Mouse (Mus musculus) forebrain, embryonic 16.5 days (tissue): Measurements from ENCODE around the gene Sult1d1. TPM values are rescaled to one million over a fixed set of nuclear protein-coding genes. Genes with fewer than 3 reads are reported as not detected.

Experiments
- ATAC-seq: fragments of 200-750 bp; cut with Nextera tagmentation; 2 replicates; pipeline ENCODE4 v1.8.0; 2017; ENCODE audit warnings: mild to moderate bottlenecking, moderate library complexity
- H3K27ac ChIP-seq: fragments of 300-500 bp; sonication (generic); 2 replicates; pipeline ENCODE4 v1.5.1; 2014; ENCODE audit warnings: low read length, control low read depth
- H3K27me3 ChIP-seq: fragments of 300-500 bp; sonication (generic); replicated peaks from 2 replicates; pipeline ENCODE4 v1.6.1; 2014; ENCODE audit warnings: low read length; ENCODE audit not compliant: control insufficient read depth, insufficient read depth
- H3K36me3 ChIP-seq: fragments of 300-500 bp; sonication (generic); 2 replicates; pipeline ENCODE4 v1.6.1; 2014; ENCODE audit not compliant: control insufficient read depth, insufficient read depth
- H3K4me1 ChIP-seq: fragments of 300-500 bp; sonication (generic); replicated peaks from 2 replicates; pipeline ENCODE4 v1.6.1; 2014; ENCODE audit warnings: low read length; ENCODE audit not compliant: control insufficient read depth, insufficient read depth
- H3K4me2 ChIP-seq: fragments of 300-500 bp; sonication (generic); 2 replicates; pipeline ENCODE4 v1.6.1; 2014; ENCODE audit warnings: mild to moderate bottlenecking, low read length, control low read depth
- H3K4me3 ChIP-seq: fragments of 300-500 bp; sonication (generic); replicated peaks from 2 replicates; pipeline ENCODE4 v1.5.1; 2014; ENCODE audit warnings: mild to moderate bottlenecking, low read length, control low read depth
- H3K9ac ChIP-seq: fragments of 300-500 bp; sonication (generic); replicated peaks from 2 replicates; pipeline ENCODE4 v1.6.1; 2014; ENCODE audit warnings: low read depth, low read length, control low read depth
- H3K9me3 ChIP-seq: fragments of 300-500 bp; sonication (generic); 2 replicates; pipeline ENCODE4 v1.6.1; 2016; ENCODE audit warnings: low read length; ENCODE audit not compliant: control insufficient read depth
- WGBS: fragments of 180-500 bp; shearing (Covaris S2); extraction: QIAGEN DNeasy Blood & Tissue Kit; methylation state at CpG from one replicate; pipeline ENCODE4 v1.1.7; 2014; 5-methylcytosine and 5-hydroxymethylcytosine counted together
- polyA plus RNA-seq: library from polyadenylated mRNA; unstranded; fragments of >200 nt; fragmentation: Nextera tagmentation; extraction: Ambion mirVana; gene quantifications from 2 replicates; pipeline ENCODE4 v1.2.1, GENCODE M21; 2015

The Sult1d1 gene
- 0.50 TPM in 1 of 2 replicates, not detected in the other for polyA plus RNA-seq

DNA sequence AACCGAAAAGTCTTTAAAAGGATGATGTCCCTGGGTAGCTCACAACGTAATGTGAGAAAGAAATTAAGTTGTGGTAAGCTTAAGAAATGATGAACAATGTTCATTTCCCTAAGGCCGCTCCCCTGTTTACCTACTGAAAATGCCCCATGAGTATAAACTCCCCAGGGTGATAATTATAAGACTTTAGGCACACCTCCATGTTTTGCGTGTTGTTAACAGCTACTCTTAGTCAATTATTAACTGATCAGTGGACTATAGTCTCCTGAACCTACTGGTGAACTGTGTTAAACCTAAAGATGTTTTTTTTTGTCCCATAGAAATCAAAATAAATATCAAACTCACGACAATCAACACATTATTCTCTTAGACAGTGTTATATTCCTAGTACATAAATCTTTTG, at the start of gene Sult1d1:
Gene Sult1d1, minus strand, starts transcription at position 183 of the 400 bp plus-strand sequence.
- Histone ChIP-seq H3K4me1 (no peaks in the 10 kb centered on the region), H3K36me3 (no peaks in the 10 kb centered on the region), H3K4me3 (no peak within 1 kb of the TSS), H3K9ac (no peak within 1 kb of the TSS), H3K4me2 (no peak within 1 kb of the TSS), H3K27ac (no peak within 1 kb of the TSS), H3K9me3 (no peaks in the 10 kb centered on the region), H3K27me3 (no peaks in the 10 kb centered on the region)
- 83% methylated on average over 5 of the region's 5 CpGs for WGBS
- ATAC-seq, result no peak

DNA sequence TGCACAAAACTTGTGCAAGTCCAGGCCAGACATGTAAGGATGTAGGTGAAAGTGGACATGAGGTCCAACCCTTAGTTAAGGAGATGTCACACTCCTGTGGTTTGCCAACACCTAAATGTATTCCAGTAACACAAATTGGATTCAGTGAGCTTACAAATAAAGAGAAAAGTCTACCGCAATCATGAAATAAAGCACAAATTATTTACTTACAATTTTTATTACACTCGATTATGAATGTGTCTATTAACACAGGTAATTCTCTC, 46.2 kb upstream of the Sult1d1 start:
- Histone ChIP-seq H3K27ac (no peak overlapping the region), H3K9me3 (no peaks in the 10 kb centered on the region), H3K27me3 (no peaks in the 10 kb centered on the region), H3K4me2 (no peak overlapping the region), H3K4me1 (no peaks in the 10 kb centered on the region), H3K4me3 (no peak overlapping the region), H3K36me3 (no peaks in the 10 kb centered on the region), H3K9ac (no peak overlapping the region)
- WGBS, result 95% methylated on average over 2 of the region's 2 CpGs
- ATAC-seq, result no peak

DNA sequence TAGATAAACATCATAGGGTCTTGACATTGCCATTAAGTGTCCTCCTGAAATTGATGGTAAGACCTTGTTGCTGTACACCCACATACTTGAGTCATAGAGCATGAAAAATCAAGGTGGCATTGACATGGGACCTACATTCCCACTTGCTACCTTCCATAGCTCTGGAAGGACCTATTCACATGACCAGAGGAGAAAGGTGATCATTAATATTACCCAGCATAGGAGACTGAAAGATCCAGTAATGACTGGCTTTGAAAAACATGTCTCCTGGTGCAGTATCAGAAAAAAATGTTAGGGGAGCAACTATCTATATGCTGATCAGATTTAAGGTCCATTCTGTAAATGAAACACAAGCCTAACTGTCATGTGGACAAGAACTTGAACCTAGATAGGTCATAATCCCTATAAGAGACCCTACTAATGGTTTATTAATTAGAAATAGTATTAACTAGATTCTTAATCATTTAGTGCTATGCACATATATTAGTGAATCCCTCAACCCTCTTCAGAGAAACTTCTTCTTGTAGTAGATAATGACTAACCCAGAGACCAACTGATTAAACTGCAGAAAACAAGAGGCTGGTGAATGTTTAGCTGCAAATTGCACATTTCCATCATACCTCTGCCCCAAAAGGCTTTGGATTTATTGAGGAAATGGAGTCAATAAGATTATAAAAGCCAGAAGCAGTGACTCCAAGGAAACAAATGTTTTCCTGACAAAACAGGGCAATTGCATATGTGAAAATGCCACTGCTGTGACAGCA, 45.7 kb upstream of the Sult1d1 start:
- no peak overlapping the region for H3K4me3 ChIP-seq
- H3K4me2 ChIP-seq, result no peak overlapping the region
- H3K27ac ChIP-seq, result no peak overlapping the region
- H3K4me1 ChIP-seq, result no peaks in the 10 kb centered on the region
- H3K36me3 ChIP-seq, result no peaks in the 10 kb centered on the region
- ATAC-seq, result no peak
- H3K9me3 ChIP-seq, result no peaks in the 10 kb centered on the region
- H3K27me3 ChIP-seq, result no peaks in the 10 kb centered on the region
- no peak overlapping the region for H3K9ac ChIP-seq

DNA sequence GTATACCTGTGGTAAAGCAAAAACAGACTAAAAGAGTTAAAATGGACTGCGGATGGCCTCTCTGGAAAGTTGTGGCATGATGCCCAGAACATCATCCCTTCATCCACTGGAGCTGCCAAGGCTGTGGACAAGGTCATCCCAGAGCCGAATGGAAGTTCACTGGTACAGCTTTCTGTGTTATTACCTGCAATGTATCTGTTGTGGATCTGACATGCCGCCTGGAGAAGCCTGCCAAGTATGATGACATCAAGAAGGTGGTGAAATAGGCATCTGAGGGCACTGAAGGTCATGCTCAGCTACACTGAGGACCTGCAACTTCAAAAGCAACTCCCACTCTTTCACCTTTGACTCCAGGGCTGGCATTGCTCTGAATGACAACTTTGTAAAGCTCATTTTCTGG, 32.2 kb upstream of the Sult1d1 start:
- Histone ChIP-seq H3K4me2 (no peak overlapping the region), H3K36me3 (no peaks in the 10 kb centered on the region), H3K9ac (no peak overlapping the region), H3K9me3 (no peaks in the 10 kb centered on the region), H3K27me3 (no peaks in the 10 kb centered on the region), H3K4me1 (no peaks in the 10 kb centered on the region), H3K4me3 (no peak overlapping the region), H3K27ac (no peak overlapping the region)
- WGBS, result 85% methylated on average over 3 of the region's 3 CpGs
- ATAC-seq, result no peak

DNA sequence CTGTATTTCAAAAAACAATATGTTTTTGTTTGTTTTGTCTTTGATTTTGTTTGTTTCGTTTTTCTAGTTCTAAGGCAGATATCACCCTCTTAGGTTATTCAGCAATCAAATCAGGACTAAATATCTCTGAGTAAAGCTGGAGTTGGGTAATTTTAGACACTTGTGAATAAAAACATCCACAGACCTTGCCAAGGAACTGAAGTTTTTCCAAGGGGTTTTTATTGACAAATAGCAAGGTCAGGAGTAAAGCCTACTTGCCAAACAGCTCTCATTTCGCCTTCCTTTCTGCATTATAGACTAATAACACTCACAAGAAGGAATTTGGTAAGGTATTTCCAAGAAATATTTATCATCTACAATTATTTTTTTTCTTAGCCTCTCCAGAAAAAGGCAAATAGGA, 29.1 kb upstream of the Sult1d1 start:
- no peak overlapping the region for H3K27ac ChIP-seq
- H3K9me3 ChIP-seq, result no peaks in the 10 kb centered on the region
- whole genome bisulfite sequencing, result 72% methylated on average over 2 of the region's 2 CpGs
- ATAC-seq, result no peak
- no peaks in the 10 kb centered on the region for H3K27me3 ChIP-seq
- no peaks in the 10 kb centered on the region for H3K4me1 ChIP-seq
- H3K4me3 ChIP-seq, result no peak overlapping the region
- no peak overlapping the region for H3K9ac ChIP-seq
- H3K36me3 ChIP-seq, result no peaks in the 10 kb centered on the region
- no peak overlapping the region for H3K4me2 ChIP-seq

DNA sequence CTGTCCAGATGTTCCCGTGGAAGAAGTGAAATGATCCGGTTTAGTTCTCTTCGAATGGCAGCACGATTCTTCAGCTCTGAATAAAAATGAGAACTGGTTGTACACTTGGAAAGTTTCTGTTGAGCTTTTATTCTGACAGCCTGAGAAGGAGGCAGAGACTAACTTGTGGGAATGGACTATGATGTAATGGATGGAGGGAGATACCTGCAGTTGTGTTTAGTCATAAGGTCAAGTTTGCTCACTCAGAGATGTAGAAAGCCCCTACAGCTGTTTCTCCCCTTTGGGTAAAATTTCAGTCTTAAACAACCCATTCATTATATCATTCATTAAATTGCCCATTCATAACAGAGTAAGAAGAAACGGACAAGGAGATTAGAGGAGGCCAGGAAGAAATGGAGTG, 22.7 kb upstream of the Sult1d1 start, which contains the start of gene Sult1e1:
Gene Sult1e1, minus strand, starts transcription at position 101 of the 400 bp plus-strand sequence.
- no peak within 1 kb of the TSS for H3K4me2 ChIP-seq
- H3K9ac ChIP-seq, result no peak within 1 kb of the TSS
- no peaks in the 10 kb centered on the region for H3K4me1 ChIP-seq
- no peaks in the 10 kb centered on the region for H3K9me3 ChIP-seq
- H3K27ac ChIP-seq, result no peak within 1 kb of the TSS
- H3K27me3 ChIP-seq, result no peaks in the 10 kb centered on the region
- ATAC-seq, result no peak
- H3K4me3 ChIP-seq, result no peak within 1 kb of the TSS
- WGBS, result 63% methylated on average over 5 of the region's 5 CpGs
- no peaks in the 10 kb centered on the region for H3K36me3 ChIP-seq

DNA sequence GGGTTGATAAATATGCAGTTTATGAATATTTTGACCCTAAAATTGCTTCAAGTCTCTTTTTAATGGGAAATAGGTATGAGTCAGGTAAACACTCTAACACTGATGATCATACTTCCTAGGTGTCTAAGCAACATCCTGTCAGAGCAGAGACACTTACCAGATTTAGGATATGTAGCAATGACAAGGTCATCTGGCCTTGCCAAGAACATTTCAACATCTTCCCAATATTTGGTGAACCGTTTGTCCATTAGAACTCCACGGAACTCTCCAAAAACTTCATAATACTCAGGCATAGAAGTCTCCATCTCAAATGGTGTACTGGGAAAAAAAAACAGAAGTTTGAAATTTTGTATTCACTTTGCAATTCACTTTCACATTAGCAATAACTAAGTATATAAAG, 21.1 kb upstream of the Sult1d1 start:
- Histone ChIP-seq H3K9ac (no peak overlapping the region), H3K9me3 (no peaks in the 10 kb centered on the region), H3K27me3 (no peaks in the 10 kb centered on the region), H3K4me3 (no peak overlapping the region), H3K36me3 (no peaks in the 10 kb centered on the region), H3K4me2 (no peak overlapping the region), H3K4me1 (no peaks in the 10 kb centered on the region), H3K27ac (no peak overlapping the region)
- ATAC-seq, result no peak
- 93% methylated on average over 2 of the region's 2 CpGs for whole genome bisulfite sequencing

DNA sequence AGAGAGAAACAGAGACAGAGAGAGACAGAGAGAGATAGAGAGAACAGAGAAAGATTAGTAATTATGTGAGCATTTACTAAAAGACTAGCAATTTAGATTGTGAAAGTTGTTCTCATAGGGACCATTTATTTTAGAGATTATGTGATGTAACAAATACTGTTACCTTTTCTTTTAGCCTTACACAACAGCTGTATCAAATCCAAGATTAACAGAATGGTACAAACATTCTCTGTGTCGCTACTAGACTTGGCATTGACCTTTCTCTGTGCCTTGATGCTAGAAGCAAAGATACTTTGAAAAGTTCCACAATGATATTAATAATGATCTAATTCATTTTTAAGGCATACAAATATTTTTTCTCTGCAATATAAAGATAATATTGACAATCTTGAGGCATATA, 11.6 kb upstream of the Sult1d1 start:
- Histone ChIP-seq H3K27me3 (no peaks in the 10 kb centered on the region), H3K4me1 (no peaks in the 10 kb centered on the region), H3K4me3 (no peak overlapping the region), H3K4me2 (no peak overlapping the region), H3K9ac (no peak overlapping the region), H3K9me3 (no peaks in the 10 kb centered on the region), H3K36me3 (no peaks in the 10 kb centered on the region), H3K27ac (no peak overlapping the region)
- ATAC-seq, result no peak
- 86% methylated on average over 1 of the region's 1 CpGs for WGBS

DNA sequence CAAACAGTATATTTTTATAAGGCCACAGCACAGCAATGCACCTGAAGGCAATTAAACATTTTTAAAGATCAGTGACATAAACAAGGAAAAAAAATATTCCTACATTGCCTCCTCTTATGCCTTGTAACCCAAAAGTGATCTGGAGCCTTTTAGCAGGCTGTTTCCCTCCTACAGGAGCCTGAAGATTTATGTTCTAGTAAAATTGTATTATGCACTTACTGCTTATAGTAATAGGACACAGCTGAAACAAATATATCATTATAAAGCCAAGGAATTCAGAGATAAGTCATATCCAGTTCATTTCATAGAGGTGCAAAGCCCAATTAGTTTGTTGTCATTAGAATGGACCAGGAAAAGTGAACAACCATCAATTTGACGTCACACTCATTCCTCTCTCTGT, 5.3 kb upstream of the Sult1d1 start:
- 56% methylated on average over 1 of the region's 1 CpGs for WGBS
- Histone ChIP-seq H3K36me3 (no peaks in the 10 kb centered on the region), H3K27ac (no peak overlapping the region), H3K4me1 (no peaks in the 10 kb centered on the region), H3K9me3 (no peaks in the 10 kb centered on the region), H3K9ac (no peak overlapping the region), H3K27me3 (no peaks in the 10 kb centered on the region), H3K4me2 (no peak overlapping the region), H3K4me3 (no peak overlapping the region)
- ATAC-seq, result no peak

DNA sequence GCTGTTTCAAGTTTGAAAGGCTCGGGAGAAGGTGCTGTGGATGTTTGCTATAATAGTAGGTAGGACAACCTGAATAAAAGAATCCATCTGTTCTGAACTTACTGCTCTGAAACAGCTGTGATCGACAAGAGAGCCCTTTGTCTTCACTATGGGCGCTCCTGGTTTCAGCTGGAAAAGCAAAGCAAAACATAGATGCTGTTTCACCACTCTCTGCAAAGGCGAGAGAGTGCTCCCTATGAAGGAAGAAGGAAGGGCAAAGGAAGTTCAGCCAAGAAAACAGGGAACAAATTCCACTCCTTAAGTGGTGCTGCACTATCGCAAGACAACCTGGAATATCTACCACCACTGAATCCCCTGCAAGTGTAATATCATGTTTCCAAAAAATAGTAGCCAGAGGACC, 4.7 kb upstream of the Sult1d1 start:
- H3K4me2 ChIP-seq, result no peak overlapping the region
- H3K27ac ChIP-seq, result no peak overlapping the region
- no peaks in the 10 kb centered on the region for H3K36me3 ChIP-seq
- no peaks in the 10 kb centered on the region for H3K9me3 ChIP-seq
- no peak overlapping the region for H3K4me3 ChIP-seq
- H3K4me1 ChIP-seq, result no peaks in the 10 kb centered on the region
- H3K27me3 ChIP-seq, result no peaks in the 10 kb centered on the region
- ATAC-seq, result no peak
- 45% methylated on average over 5 of the region's 5 CpGs for WGBS
- H3K9ac ChIP-seq, result no peak overlapping the region
